Mouse (Mus musculus): ENCODE results near the gene Ssc4d. TPM values are rescaled to one million over a fixed set of nuclear protein-coding genes. Genes with fewer than 3 reads are reported as not detected.

Gene Ssc4d
- polyA plus RNA-seq, 1 experiment from 2014 or later, result 5.2 TPM

GRCm38 (mm10) chr5:135994725-135995687 is 20.7 kb upstream of the Ssc4d start, which contains the start of gene Dtx2:
Gene Dtx2, plus strand, starts transcription at chr5:135994800.
- Histone ChIP-seq H3K9me3 (no peaks in the 10 kb centered on the region), H3K4me1 (peaks cover 13% of the 10 kb centered on the region), H3K4me3 (peak within 1 kb of the TSS; percentile 93), H3K27me3 (ENCODE audit: insufficient read depth, poor library complexity, severe bottlenecking) (no peaks in the 10 kb centered on the region), H3K27ac (peak within 1 kb of the TSS; percentile 98), H3K36me3 (peaks cover 36% of the 10 kb centered on the region)
- 1% methylated on average over 47 of the region's 47 CpGs for WGBS
- peak; percentile 96 for DNase-seq (ENCODE audit: low spot score)

GRCm38 (mm10) chr5:135994335-135994724 is 20.0 kb upstream of the Ssc4d start:
- H3K9me3 ChIP-seq, result no peaks in the 10 kb centered on the region
- peak overlapping the region; percentile 93 for H3K4me3 ChIP-seq
- H3K36me3 ChIP-seq, result peaks cover 30% of the 10 kb centered on the region
- H3K4me1 ChIP-seq, result peaks cover 13% of the 10 kb centered on the region
- H3K27me3 ChIP-seq (ENCODE audit: insufficient read depth, poor library complexity, severe bottlenecking), result no peaks in the 10 kb centered on the region
- H3K27ac ChIP-seq, result peak overlapping the region; percentile 98; the same call in 1 of the 2 replicates
- 67% methylated on average over 8 of the region's 8 CpGs for WGBS
- no peak for DNase-seq (ENCODE audit: low spot score)

- Histone ChIP-seq H3K4me1 (peaks cover 13% of the 10 kb centered on the region), H3K36me3 (peaks cover 21% of the 10 kb centered on the region), H3K9me3 (no peaks in the 10 kb centered on the region), H3K27ac (no peak overlapping the region), H3K27me3 (ENCODE audit: insufficient read depth, poor library complexity, severe bottlenecking) (no peaks in the 10 kb centered on the region), H3K4me3 (no peak overlapping the region)
- 43% methylated on average over 5 of the region's 5 CpGs for WGBS
- no peak for DNase-seq (ENCODE audit: low spot score)
Observed at GRCm38 (mm10) chr5:135993381-135993965, 19.1 kb upstream of the Ssc4d start.

GRCm38 (mm10) chr5:135990601-135991000 is 16.3 kb upstream of the Ssc4d start:
- DNase-seq (ENCODE audit: low spot score), result no peak
- Histone ChIP-seq H3K4me1 (peaks cover 9% of the 10 kb centered on the region), H3K36me3 (no peaks in the 10 kb centered on the region), H3K4me3 (no peak overlapping the region), H3K9me3 (no peaks in the 10 kb centered on the region), H3K27ac (no peak overlapping the region), H3K27me3 (ENCODE audit: insufficient read depth, poor library complexity, severe bottlenecking) (no peaks in the 10 kb centered on the region)
- 71% methylated on average over 5 of the region's 5 CpGs for WGBS

DNA sequence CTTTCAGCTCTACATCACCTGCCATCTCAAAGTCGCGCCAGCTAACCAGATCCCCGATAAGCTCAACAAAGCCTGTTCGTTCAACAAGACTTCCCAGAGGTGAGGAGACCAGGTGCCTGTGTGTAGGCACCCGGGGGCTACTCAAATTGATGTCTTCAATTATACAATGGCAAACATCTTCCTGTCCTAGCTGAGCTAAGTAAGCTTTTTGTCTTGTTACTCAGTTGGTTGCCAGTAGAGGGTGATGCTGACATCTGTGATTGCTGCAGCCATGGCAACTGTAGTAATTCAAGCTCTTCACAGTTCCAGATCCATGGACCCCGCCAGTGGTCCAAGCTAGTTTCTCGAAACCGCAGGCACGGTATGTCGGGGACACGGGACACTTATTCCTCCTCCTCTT is 12.9 kb upstream of the Ssc4d start:
- 0 out of 2 replicates have a peak, but pooled peaks cover 7% of the 10 kb centered on the region for H3K27me3 ChIP-seq (ENCODE audit: insufficient read depth, poor library complexity, severe bottlenecking)
- no peaks in the 10 kb centered on the region for H3K4me1 ChIP-seq
- 54% methylated on average over 11 of the region's 11 CpGs for WGBS
- H3K36me3 ChIP-seq, result no peaks in the 10 kb centered on the region
- peak; percentile 81 for DNase-seq (ENCODE audit: low spot score)
- H3K4me3 ChIP-seq, result no peak overlapping the region
- H3K9me3 ChIP-seq, result no peaks in the 10 kb centered on the region
- H3K27ac ChIP-seq, result no peak overlapping the region

GRCm38 (mm10) chr5:135984546-135985044 is 10.3 kb upstream of the Ssc4d start:
- 70% methylated on average over 6 of the region's 6 CpGs for WGBS
- 0 out of 2 replicates have a peak, but pooled peaks cover 7% of the 10 kb centered on the region for H3K27me3 ChIP-seq (ENCODE audit: insufficient read depth, poor library complexity, severe bottlenecking)

DNA sequence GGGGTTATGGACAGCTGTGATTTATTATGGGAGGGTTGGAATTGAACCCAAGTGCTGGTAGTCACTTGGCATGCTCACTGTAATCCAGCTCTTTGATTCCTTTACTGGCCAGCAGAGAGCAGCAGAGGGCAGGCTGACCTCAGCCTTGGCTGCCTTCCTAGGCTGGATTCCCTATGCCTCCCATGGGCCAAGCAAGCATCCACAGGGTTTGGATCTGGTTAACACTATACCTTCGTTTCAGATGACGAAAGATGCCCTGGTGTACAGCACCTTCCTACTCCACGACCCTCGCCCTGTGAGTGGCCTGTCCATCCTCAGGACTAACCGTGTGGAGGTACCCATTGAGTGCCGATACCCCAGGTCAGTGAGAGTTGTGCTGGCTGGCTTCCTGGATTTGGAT is 8.1 kb upstream of the Ssc4d start:
- Histone ChIP-seq H3K4me3 (no peak overlapping the region), H3K4me1 (no peaks in the 10 kb centered on the region), H3K9me3 (no peaks in the 10 kb centered on the region), H3K27ac (no peak overlapping the region), H3K27me3 (ENCODE audit: insufficient read depth, poor library complexity, severe bottlenecking) (0 out of 2 replicates have a peak, but pooled peaks cover 7% of the 10 kb centered on the region), H3K36me3 (no peaks in the 10 kb centered on the region)
- WGBS, result 38% methylated on average over 6 of the region's 6 CpGs
- no peak for DNase-seq (ENCODE audit: low spot score)

More at GRCm38 (mm10) chr5:135984546-135985044, 10.3 kb upstream of the Ssc4d start:
- no peaks in the 10 kb centered on the region for H3K4me1 ChIP-seq
- no peak for DNase-seq (ENCODE audit: low spot score)
- H3K27ac ChIP-seq, result no peak overlapping the region
- H3K36me3 ChIP-seq, result no peaks in the 10 kb centered on the region
- H3K4me3 ChIP-seq, result no peak overlapping the region
- no peaks in the 10 kb centered on the region for H3K9me3 ChIP-seq

GRCm38 (mm10) chr5:135979904-135980303 is 5.6 kb upstream of the Ssc4d start, which contains the start of gene Zp3:
Gene Zp3, plus strand, starts transcription at chr5:135980099.
- H3K36me3 ChIP-seq, result no peaks in the 10 kb centered on the region
- no peak within 1 kb of the TSS for H3K4me3 ChIP-seq
- 0 out of 2 replicates have a peak, but pooled peaks cover 7% of the 10 kb centered on the region for H3K27me3 ChIP-seq (ENCODE audit: insufficient read depth, poor library complexity, severe bottlenecking)
- no peak within 1 kb of the TSS for H3K27ac ChIP-seq
- H3K9me3 ChIP-seq, result no peaks in the 10 kb centered on the region
- H3K4me1 ChIP-seq, result no peaks in the 10 kb centered on the region
- WGBS, result 76% methylated on average over 8 of the region's 8 CpGs
- DNase-seq (ENCODE audit: low spot score), result no peak

- WGBS, result 71% methylated on average over 5 of the region's 5 CpGs
- no peaks in the 10 kb centered on the region for H3K36me3 ChIP-seq
- peaks cover 3% of the 10 kb centered on the region; the same call in 1 of the 2 replicates for H3K4me1 ChIP-seq
- no peaks in the 10 kb centered on the region for H3K9me3 ChIP-seq
- H3K27ac ChIP-seq, result no peak overlapping the region
- no peak for DNase-seq (ENCODE audit: low spot score)
- H3K4me3 ChIP-seq, result no peak overlapping the region
- 0 out of 2 replicates have a peak, but pooled peaks cover 7% of the 10 kb centered on the region for H3K27me3 ChIP-seq (ENCODE audit: insufficient read depth, poor library complexity, severe bottlenecking)
Observed at GRCm38 (mm10) chr5:135979381-135979780, 5.0 kb upstream of the Ssc4d start.

DNA sequence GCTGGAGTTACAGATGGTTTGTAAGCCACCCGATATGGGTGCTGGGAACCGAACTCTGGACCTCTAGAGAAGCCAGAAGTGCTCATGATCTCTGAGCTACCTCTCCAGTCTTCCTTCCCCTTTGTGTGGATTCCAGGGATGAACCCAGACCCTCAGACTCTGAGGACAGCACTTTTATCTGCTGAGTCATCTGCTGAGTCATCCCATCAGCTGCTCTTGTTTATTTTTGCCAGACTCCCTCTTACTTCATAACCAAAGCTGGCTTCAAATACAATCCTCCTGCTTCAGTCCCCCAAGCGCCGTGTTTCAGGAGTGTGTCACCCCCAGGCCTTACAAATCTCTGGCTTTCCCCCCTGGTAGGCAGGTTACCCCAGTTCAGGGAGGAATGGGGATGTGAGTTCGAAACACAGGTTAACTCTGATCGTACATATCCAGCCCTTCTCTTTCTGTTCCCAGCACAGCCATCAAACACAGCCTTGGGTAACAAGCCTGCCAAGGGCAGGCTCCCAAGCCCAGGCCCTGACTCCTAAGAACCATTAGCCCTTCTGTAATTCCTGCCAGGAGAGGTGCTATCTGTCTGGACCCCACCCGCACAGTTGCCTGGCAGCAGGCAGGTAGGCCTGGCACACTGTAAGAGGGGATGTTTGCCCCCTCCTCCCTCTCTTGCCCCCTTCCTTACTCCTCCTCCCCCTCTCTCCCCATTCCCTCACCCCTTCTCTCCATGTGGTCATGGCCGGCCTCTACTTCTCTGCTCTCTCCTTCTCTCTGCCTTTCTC is 1.8 kb upstream of the Ssc4d start:
- H3K36me3 ChIP-seq, result no peaks in the 10 kb centered on the region
- peaks cover 6% of the 10 kb centered on the region; the same call in 1 of the 2 replicates for H3K4me1 ChIP-seq
- no peaks in the 10 kb centered on the region for H3K27me3 ChIP-seq (ENCODE audit: insufficient read depth, poor library complexity, severe bottlenecking)
- no peak overlapping the region for H3K27ac ChIP-seq
- DNase-seq (ENCODE audit: low spot score), result no peak
- H3K9me3 ChIP-seq, result no peaks in the 10 kb centered on the region
- 92% methylated on average over 8 of the region's 8 CpGs for WGBS
- no peak overlapping the region for H3K4me3 ChIP-seq

DNA sequence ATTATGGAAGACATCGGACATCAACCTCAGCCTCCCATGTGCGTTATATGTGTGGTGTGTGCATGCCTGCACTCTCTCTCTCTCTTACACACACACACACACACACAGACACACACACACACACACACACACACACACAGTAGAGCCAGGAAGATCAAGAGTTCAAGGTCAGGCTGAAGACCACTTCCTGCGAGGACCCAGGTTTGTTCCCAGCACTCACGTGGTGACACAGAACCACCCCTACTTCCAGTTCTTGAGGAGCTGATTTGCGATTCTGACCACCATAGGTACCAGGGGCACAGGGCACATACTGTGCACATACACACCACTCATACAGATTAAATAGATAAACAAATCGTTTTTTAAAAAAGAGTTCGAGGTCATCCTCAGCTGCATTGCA is 2.5 kb downstream of the Ssc4d start:
- Histone ChIP-seq H3K4me3 (no peak overlapping the region), H3K36me3 (no peaks in the 10 kb centered on the region), H3K27ac (no peak overlapping the region), H3K9me3 (no peaks in the 10 kb centered on the region), H3K4me1 (peaks cover 6% of the 10 kb centered on the region; the same call in 1 of the 2 replicates), H3K27me3 (ENCODE audit: insufficient read depth, poor library complexity, severe bottlenecking) (no peaks in the 10 kb centered on the region)
- DNase-seq (ENCODE audit: low spot score), result no peak
- WGBS, result 79% methylated on average over 7 of the region's 7 CpGs

DNA sequence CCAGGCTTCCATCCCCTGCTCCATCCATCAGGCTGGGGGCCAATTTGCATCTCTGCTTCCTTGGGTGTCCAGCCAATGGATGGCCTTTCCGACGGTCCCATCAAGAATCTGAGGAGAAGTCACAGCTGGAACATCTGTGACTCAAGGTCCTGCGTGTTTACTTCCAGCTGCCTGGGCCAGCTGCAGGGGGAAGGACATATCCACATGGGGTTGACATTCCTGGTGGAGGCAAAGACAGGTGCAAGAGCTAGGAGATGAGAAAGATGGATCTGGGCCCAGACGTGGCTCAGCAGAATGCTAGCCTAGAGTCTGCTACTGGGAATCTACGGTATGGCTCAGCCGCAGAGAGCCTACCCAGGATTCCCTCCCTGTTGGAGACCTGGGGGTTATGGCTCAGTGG is 4.1 kb downstream of the Ssc4d start:
- WGBS, result 79% methylated on average over 6 of the region's 6 CpGs
- Histone ChIP-seq H3K27me3 (ENCODE audit: insufficient read depth, poor library complexity, severe bottlenecking) (peaks cover 8% of the 10 kb centered on the region; the same call in 1 of the 2 replicates), H3K4me1 (peaks cover 12% of the 10 kb centered on the region), H3K4me3 (no peak overlapping the region), H3K36me3 (no peaks in the 10 kb centered on the region), H3K27ac (no peak overlapping the region), H3K9me3 (no peaks in the 10 kb centered on the region)
- no peak for DNase-seq (ENCODE audit: low spot score)

Measured in heart, embryonic 10.5 days (tissue).